Mouse (Mus musculus): ENCODE measurements around the gene Gnaq.

DNA sequence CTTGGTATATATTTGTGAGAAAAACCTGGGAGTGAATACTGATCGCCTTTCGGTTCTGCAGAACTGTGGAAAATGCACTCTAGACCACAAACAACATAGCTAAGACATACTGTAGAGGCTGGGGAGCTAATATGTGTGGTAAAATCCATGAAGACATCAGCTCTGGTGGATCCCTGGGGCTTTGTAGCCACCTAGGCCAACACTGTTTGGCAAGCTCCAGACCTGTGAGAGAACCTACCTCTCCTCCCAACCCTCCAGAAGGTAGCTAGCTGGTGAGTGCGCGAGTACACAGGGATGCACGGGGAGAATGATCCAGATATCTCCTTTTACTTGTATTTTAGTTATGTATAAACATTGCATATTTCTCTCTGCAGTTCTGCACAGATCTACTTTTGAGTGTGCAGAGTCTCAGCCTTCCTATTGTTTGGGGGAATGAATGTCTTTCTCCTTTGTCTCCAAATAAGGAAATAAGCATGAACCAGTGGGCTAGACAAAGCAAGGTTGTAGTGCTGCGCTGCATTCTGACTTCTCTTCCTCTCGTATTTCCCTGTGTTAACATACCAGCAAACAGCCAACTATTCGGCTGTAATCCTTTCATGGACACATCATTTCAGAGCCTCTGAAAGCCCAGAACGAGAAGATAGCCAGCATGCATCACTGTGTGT lies 205.4 kb downstream of the Gnaq start:
- TF ChIP-seq POLR2A (IDR thresholded peaks at IDR 0.05; ENCODE audit: borderline replicate concordance, control insufficient read depth, low read depth, low read length) (no peak), CTCF (IDR thresholded peaks at IDR 0.05; ENCODE audit: control insufficient read depth, insufficient read depth, low read length) (no peak)
